Mouse (Mus musculus): ENCODE measurements around the gene Gkn1. TPM values are rescaled to one million over a fixed set of nuclear protein-coding genes. Genes with fewer than 3 reads are reported as not detected.

The Gkn1 gene
- 4.7 and 30.0 TPM in 2 replicates for polyA plus RNA-seq (2015; fragmentation: Nextera tagmentation; extraction: Ambion mirVana)

DNA sequence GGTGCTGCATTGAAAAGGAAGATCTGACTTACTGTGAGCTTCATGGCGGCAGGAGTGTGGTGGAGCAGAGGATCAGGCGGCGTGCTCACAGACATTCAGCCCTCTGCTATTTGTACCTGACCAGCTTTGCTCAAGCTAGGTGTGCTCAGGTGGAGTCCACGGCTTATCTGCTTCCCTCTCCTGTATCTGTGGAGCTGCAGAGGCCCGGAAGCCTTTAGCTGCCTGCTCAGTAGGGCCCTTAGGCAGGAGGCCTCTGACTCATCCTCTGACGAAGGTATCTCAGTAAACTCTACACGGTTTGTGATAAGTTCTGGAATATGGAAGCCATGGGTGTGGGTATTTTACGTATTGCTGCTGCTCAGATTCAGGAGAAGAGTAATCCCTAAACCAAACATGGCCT, at the start of gene Gkn1:
TSS of gene Gkn1 (minus strand) at position 114 of the 400 bp plus-strand sequence.
- Histone ChIP-seq H3K36me3 (ENCODE audit: control insufficient read depth, insufficient read depth) (no peaks in the 10 kb centered on the region), H3K9ac (ENCODE audit: low read depth, low read length) (no peak within 1 kb of the TSS), H3K27me3 (replicated peaks; ENCODE audit: control insufficient read depth, insufficient read depth, low read length) (no peaks in the 10 kb centered on the region), H3K27ac (ENCODE audit: low read depth, low read length) (no peak within 1 kb of the TSS), H3K4me2 (replicated peaks; ENCODE audit: low read depth) (no peak within 1 kb of the TSS), H3K9me3 (ENCODE audit: control insufficient read depth) (no peaks in the 10 kb centered on the region), H3K4me3 (ENCODE audit: low read depth, low read length) (no peak within 1 kb of the TSS), H3K4me1 (replicated peaks; ENCODE audit: control insufficient read depth, insufficient read depth, low read length) (peaks cover 9% of the 10 kb centered on the region; the same call in 1 of the 2 replicates)
- WGBS, result 60% methylated on average over 8 of the region's 8 CpGs
- TF ChIP-seq CTCF (IDR thresholded peaks at IDR 0.05; ENCODE audit: low read depth), result no peak
- peak; percentile 38 for ATAC-seq

DNA sequence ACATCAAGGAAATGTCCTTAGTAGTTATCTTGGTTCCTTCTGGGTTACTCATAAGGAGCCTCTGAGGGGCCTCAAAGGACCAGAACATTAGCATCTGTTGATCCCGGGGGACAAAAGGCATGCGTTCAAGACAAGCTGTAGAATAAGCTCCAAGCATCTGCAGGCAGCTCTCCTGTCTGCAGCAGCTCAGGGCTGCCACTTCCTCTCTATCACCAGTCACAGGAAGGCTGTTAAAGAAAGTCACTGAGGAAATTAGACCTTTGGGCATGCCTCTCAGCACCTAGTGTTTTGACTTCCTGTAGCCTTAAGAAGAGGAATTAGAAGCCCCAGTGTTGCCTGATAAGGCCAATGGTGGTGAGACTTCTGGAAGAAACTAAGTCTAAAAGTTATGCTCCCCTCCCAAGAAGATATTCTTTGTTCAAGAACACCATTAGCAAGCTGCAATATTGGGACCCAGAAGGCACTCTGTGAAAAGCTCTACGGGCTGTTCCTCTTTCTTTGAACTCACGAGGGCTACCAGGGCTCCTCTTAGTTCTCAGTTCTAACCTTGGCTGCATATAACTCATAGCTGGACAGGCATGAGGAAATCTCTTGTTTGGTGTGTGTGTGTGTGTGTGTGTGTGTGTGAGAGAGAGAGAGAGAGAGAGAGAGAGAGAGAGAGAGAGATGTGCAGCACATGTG, 49.3 kb upstream of the Gkn1 start:
- no peak for ATAC-seq
- Histone ChIP-seq H3K9ac (ENCODE audit: low read depth, low read length) (no peak overlapping the region), H3K27ac (ENCODE audit: low read depth, low read length) (no peak overlapping the region), H3K4me3 (ENCODE audit: low read depth, low read length) (no peak overlapping the region), H3K36me3 (ENCODE audit: control insufficient read depth, insufficient read depth) (no peaks in the 10 kb centered on the region), H3K27me3 (replicated peaks; ENCODE audit: control insufficient read depth, insufficient read depth, low read length) (no peaks in the 10 kb centered on the region), H3K4me1 (replicated peaks; ENCODE audit: control insufficient read depth, insufficient read depth, low read length) (no peaks in the 10 kb centered on the region), H3K4me2 (replicated peaks; ENCODE audit: low read depth) (no peak overlapping the region), H3K9me3 (ENCODE audit: control insufficient read depth) (no peaks in the 10 kb centered on the region)
- 62% methylated on average over 4 of the region's 4 CpGs for WGBS
- TF ChIP-seq CTCF (IDR thresholded peaks at IDR 0.05; ENCODE audit: low read depth), result no peak

DNA sequence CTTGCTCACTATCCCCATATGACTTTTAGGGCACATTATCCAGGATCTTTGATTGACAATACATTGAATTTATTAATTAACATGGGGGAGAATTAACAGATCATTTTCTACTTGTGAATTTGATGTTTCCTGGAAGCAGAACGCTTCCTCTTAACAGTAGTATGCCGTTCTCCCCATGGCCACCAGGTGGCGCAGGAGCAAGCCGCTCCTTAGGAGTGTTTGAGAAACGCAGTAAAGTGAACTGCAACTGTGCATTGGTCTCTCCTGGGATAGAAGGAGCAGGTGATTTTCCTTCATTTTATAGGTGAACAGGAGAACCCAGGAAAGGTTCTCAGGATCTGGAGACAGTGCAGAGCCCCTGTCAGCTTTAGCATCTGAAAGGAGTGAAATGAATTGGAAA, 48.4 kb upstream of the Gkn1 start:
- peak; percentile 95 for TF ChIP-seq CTCF (IDR thresholded peaks at IDR 0.05; ENCODE audit: low read depth)
- ATAC-seq, result 0 out of 2 replicates have a peak, but pooled peaks have one; percentile 25
- 3% methylated on average over 5 of the region's 5 CpGs for WGBS

DNA sequence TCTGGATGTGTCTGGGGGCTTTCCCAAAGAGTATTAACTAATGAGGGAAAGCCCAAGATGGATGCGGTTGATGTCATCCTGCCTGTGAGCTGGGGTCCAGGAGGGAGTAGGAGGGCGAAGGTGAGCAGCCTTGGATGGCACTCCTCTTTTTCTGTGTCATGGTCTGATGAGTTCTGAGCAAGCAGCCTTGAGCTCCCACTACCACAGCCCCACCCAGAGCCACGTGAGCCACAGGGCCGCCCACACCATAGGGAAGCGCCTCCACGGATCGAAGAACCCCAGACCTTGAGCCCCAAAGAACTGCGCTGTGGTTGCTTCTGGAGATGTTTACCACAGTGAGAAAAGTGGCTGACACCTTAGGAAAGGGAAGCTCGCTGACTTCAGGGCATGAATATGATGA, 44.0 kb upstream of the Gkn1 start:
- Histone ChIP-seq H3K4me2 (replicated peaks; ENCODE audit: low read depth) (no peak overlapping the region), H3K36me3 (ENCODE audit: control insufficient read depth, insufficient read depth) (no peaks in the 10 kb centered on the region), H3K4me3 (ENCODE audit: low read depth, low read length) (no peak overlapping the region), H3K4me1 (replicated peaks; ENCODE audit: control insufficient read depth, insufficient read depth, low read length) (no peaks in the 10 kb centered on the region; the same call in 1 of the 2 replicates), H3K9ac (ENCODE audit: low read depth, low read length) (no peak overlapping the region), H3K9me3 (ENCODE audit: control insufficient read depth) (no peaks in the 10 kb centered on the region), H3K27me3 (replicated peaks; ENCODE audit: control insufficient read depth, insufficient read depth, low read length) (no peaks in the 10 kb centered on the region), H3K27ac (ENCODE audit: low read depth, low read length) (no peak overlapping the region)
- 83% methylated on average over 9 of the region's 9 CpGs for WGBS
- ATAC-seq, result no peak
- TF ChIP-seq CTCF (IDR thresholded peaks at IDR 0.05; ENCODE audit: low read depth), result no peak

More for the DNA sequence above, 48.4 kb upstream of the Gkn1 start:
- no peak overlapping the region for H3K27ac ChIP-seq (ENCODE audit: low read depth, low read length)
- no peak overlapping the region for H3K9ac ChIP-seq (ENCODE audit: low read depth, low read length)
- no peaks in the 10 kb centered on the region for H3K4me1 ChIP-seq (replicated peaks; ENCODE audit: control insufficient read depth, insufficient read depth, low read length)
- H3K4me2 ChIP-seq (replicated peaks; ENCODE audit: low read depth), result no peak overlapping the region
- no peak overlapping the region for H3K4me3 ChIP-seq (ENCODE audit: low read depth, low read length)
- H3K27me3 ChIP-seq (replicated peaks; ENCODE audit: control insufficient read depth, insufficient read depth, low read length), result no peaks in the 10 kb centered on the region
- H3K9me3 ChIP-seq (ENCODE audit: control insufficient read depth), result no peaks in the 10 kb centered on the region
- no peaks in the 10 kb centered on the region for H3K36me3 ChIP-seq (ENCODE audit: control insufficient read depth, insufficient read depth)

DNA sequence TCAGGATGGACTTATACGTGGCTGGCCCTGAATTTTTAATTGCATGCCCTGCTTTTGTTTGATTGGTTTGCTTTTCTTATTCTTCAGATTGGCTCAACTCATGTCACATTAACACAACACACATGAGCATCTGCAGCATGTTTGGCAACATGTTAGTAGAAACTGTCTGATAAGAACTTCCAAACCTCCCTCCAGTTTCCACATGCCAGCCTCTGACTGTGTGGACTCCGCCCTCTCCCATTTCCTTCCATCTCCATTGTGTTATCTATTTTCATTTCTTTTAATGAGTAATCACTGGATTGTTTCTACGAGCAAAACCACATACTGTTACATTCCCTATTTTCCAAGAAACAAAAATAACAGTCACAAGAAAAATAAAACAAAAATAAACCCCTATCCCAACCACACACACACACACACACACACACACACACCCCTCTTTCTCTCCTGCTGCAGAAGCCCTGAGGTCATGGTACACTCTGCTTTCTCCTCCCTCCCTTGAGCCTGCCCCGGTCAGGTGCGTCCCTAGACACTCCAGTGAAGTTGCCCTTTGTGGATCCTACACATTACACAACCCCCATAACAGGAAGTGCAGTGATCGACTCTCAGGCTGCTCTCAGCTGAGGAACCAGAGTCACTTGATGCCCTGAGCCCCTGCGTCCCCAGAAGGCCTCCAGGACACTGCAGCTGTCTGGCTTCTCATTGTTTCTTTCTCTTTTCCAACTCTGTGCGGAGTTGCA, 42.9 kb upstream of the Gkn1 start:
- TF ChIP-seq CTCF (IDR thresholded peaks at IDR 0.05; ENCODE audit: low read depth), result no peak
- H3K9ac ChIP-seq (ENCODE audit: low read depth, low read length), result no peak overlapping the region
- H3K36me3 ChIP-seq (ENCODE audit: control insufficient read depth, insufficient read depth), result no peaks in the 10 kb centered on the region
- no peaks in the 10 kb centered on the region for H3K27me3 ChIP-seq (replicated peaks; ENCODE audit: control insufficient read depth, insufficient read depth, low read length)
- no peaks in the 10 kb centered on the region; the same call in 1 of the 2 replicates for H3K4me1 ChIP-seq (replicated peaks; ENCODE audit: control insufficient read depth, insufficient read depth, low read length)
- peak; percentile 96 for ATAC-seq
- WGBS, result 36% methylated on average over 8 of the region's 8 CpGs
- H3K4me2 ChIP-seq (replicated peaks; ENCODE audit: low read depth), result 0 out of 2 replicates have a peak overlapping the region, but pooled peaks have one; percentile 27
- no peak overlapping the region for H3K27ac ChIP-seq (ENCODE audit: low read depth, low read length)
- H3K4me3 ChIP-seq (ENCODE audit: low read depth, low read length), result no peak overlapping the region
- no peaks in the 10 kb centered on the region for H3K9me3 ChIP-seq (ENCODE audit: control insufficient read depth)

DNA sequence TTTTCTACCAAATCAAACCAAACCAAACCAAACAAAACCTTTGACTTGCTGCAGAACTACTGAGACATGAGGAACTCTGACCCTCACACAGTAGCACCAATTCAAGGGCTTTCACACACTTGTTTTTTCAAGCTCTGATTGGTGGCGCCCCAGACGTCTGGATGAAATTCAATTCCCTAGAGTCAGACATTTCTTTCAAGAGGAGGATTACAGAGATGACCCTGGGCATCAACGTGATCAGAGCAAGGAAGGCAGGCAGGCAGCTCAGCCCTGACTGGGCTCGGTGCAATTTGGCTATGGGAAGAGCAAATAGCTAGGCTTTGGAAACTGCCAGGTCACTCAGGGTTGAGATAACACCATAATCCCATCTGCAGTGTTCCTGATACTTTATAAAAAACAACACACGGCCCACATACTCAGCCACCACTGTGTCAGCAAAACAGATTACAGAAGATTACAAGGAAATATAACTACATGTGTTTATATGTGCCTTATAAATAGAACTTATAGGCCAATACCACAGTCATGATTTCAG, 38.8 kb upstream of the Gkn1 start:
- Histone ChIP-seq H3K4me1 (replicated peaks; ENCODE audit: control insufficient read depth, insufficient read depth, low read length) (no peaks in the 10 kb centered on the region; the same call in 1 of the 2 replicates), H3K4me3 (ENCODE audit: low read depth, low read length) (no peak overlapping the region), H3K9ac (ENCODE audit: low read depth, low read length) (no peak overlapping the region), H3K4me2 (replicated peaks; ENCODE audit: low read depth) (no peak overlapping the region), H3K36me3 (ENCODE audit: control insufficient read depth, insufficient read depth) (no peaks in the 10 kb centered on the region), H3K9me3 (ENCODE audit: control insufficient read depth) (no peaks in the 10 kb centered on the region), H3K27ac (ENCODE audit: low read depth, low read length) (no peak overlapping the region), H3K27me3 (replicated peaks; ENCODE audit: control insufficient read depth, insufficient read depth, low read length) (no peaks in the 10 kb centered on the region)
- ATAC-seq, result no peak
- no peak for TF ChIP-seq CTCF (IDR thresholded peaks at IDR 0.05; ENCODE audit: low read depth)
- 17% methylated on average over 5 of the region's 5 CpGs for whole genome bisulfite sequencing
